Mouse (Mus musculus): ENCODE measurements around the gene Cyp2u1. TPM values are rescaled to one million over a fixed set of nuclear protein-coding genes. Genes with fewer than 3 reads are reported as not detected.

Gene Cyp2u1
- 4.1 TPM for polyA plus RNA-seq (2012; fragmentation: generic; extraction: Trizol)

DNA sequence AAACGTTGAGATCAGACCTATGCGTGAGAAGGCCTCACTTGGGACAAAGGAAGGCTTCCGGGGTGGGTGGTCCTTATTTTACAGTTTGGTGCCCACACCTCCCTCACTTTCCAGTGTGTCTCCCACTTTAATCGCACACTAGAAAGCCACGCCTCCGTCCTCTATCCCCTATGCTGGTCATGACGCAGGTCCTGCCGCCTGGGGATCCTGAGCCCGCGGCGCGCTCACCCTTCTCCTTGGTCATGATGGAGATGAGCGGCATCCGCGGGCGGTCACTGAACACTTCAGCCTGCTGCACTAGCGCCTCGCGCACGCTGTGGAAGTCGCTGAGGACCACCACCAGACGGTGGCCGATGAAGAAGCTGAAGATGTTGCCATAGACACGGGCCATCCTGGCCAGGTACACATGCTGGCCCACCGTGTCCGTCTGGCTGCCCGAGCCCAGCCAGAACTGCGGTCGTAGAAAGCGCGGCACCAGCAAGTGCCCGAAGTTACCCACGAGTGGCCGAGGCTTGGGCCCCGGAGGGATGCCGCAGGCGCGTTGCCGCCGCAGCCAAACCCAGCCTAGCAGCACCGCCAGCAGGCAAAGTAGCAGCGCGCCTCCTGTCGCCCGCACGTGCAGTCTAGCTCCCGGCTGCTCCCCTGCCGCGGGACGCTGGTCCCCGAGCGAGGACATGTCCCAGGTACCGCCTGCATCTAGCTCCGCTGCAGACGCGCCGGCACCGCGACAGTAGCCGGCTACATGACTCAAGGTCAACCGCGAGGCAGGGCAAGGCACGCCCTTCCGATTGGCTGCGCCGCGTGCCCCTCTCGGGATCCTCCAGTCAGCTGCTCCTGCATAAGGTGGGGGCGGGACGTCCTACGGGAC lies at the start of gene Cyp2u1:
TSS of gene Cyp2u1 (minus strand) at position 776 of the 868 bp plus-strand sequence.
- H3ac ChIP-seq (ENCODE audit: control insufficient read depth, insufficient read length) = peak within 1 kb of the TSS; percentile 35
- peak within 1 kb of the TSS; percentile 42 for H3K4me3 ChIP-seq
- peak within 1 kb of the TSS; percentile 79 for H3K4me2 ChIP-seq (ENCODE audit: low read depth)
- TF ChIP-seq MYOG (IDR thresholded peaks at IDR 0.05; ENCODE audit: control insufficient read depth in 1 of 3, insufficient read depth in 1 of 3, insufficient read length in 2 of 3, low read depth in 2 of 3) (peak in 2 of 3 experiments; percentile 14 to 28), CEBPB (IDR thresholded peaks at IDR 0.05; ENCODE audit: insufficient read depth, poor library complexity, severe bottlenecking) (no peak), MYOD1 (IDR thresholded peaks at IDR 0.05; ENCODE audit: control insufficient read depth in 1 of 3, insufficient read length in 2 of 3, low read depth in 2 of 3) (peak in 2 of 3 experiments; percentile 4 to 45), SRF (IDR thresholded peaks at IDR 0.05; ENCODE audit: control insufficient read depth, insufficient read length, low read depth) (peak; percentile 49), POLR2A (IDR thresholded peaks at IDR 0.05; ENCODE audit: insufficient read length, low read depth) (peak; percentile 95), POLR2AphosphoS2 (IDR thresholded peaks at IDR 0.05; ENCODE audit: insufficient read length, low read depth) (peak; percentile 93), E2F4 (IDR thresholded peaks at IDR 0.05; ENCODE audit: insufficient read depth) (no peak)
- no peaks in the 10 kb centered on the region for H3K27me3 ChIP-seq (ENCODE audit: control insufficient read depth, insufficient read depth, insufficient read length)
- H3K36me3 ChIP-seq (ENCODE audit: control insufficient read depth, insufficient read depth) = no peaks in the 10 kb centered on the region
- H3K79me2 ChIP-seq (ENCODE audit: control insufficient read depth, insufficient read depth) = no peaks in the 10 kb centered on the region

DNA sequence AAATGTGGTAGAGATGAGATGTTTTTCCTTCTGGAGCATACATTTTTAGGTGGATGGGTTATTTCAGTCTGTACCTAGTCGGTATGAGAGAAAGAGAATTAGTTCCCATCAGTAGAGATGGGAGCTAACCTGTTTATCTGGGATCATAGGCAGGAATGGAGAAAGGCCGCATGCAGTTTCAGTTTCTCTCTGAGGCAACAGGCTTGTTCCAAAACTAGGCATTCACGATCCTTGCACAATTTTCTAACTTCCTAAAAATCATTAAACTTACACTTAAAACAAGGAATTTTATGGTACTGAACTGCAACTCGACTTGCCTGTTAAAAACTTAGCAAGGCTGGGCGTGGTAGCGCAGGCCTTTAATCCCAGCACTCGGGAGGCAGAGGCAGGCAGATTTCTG lies 47.5 kb upstream of the Cyp2u1 start:
- TF ChIP-seq POLR2A (IDR thresholded peaks at IDR 0.05; ENCODE audit: insufficient read length, low read depth) = no peak
- no peak for TF ChIP-seq E2F4 (IDR thresholded peaks at IDR 0.05; ENCODE audit: insufficient read depth)
- no peak for TF ChIP-seq TCF3 (IDR thresholded peaks at IDR 0.05; ENCODE audit: insufficient read length, low read depth)
- no peak for TF ChIP-seq SRF (IDR thresholded peaks at IDR 0.05; ENCODE audit: control insufficient read depth, insufficient read length, low read depth)
- TF ChIP-seq CEBPB (IDR thresholded peaks at IDR 0.05; ENCODE audit: insufficient read depth, poor library complexity, severe bottlenecking) = no peak
- TF ChIP-seq POLR2AphosphoS2 (IDR thresholded peaks at IDR 0.05; ENCODE audit: insufficient read length, low read depth) = no peak
- no peak for TF ChIP-seq REST (IDR thresholded peaks at IDR 0.05; ENCODE audit: insufficient read depth, insufficient read length)
- TF ChIP-seq USF1 (IDR thresholded peaks at IDR 0.05; ENCODE audit: low read depth) = no peak
- TF ChIP-seq MYOD1 (IDR thresholded peaks at IDR 0.05; ENCODE audit: control insufficient read depth in 1 of 3, insufficient read length in 2 of 3, low read depth in 2 of 3) = no peak
- TF ChIP-seq TCF12 (IDR thresholded peaks at IDR 0.05; ENCODE audit: insufficient read depth, poor library complexity, severe bottlenecking) = no peak
- TF ChIP-seq MAX (IDR thresholded peaks at IDR 0.05; ENCODE audit: low read depth) = no peak
- TF ChIP-seq MYOG (IDR thresholded peaks at IDR 0.05; ENCODE audit: control insufficient read depth in 1 of 3, insufficient read depth in 1 of 3, insufficient read length in 2 of 3, low read depth in 2 of 3) = no peak
- H3K4me2 ChIP-seq (ENCODE audit: low read depth) = no peak overlapping the region

GRCm38 (mm10) chr3:131349013-131349412 lies 46.0 kb upstream of the Cyp2u1 start:
- H3K79me2 ChIP-seq (ENCODE audit: control insufficient read depth, insufficient read depth) = no peaks in the 10 kb centered on the region
- no peak overlapping the region for H3K4me2 ChIP-seq (ENCODE audit: low read depth)
- TF ChIP-seq TCF12 (IDR thresholded peaks at IDR 0.05; ENCODE audit: insufficient read depth, poor library complexity, severe bottlenecking) = no peak
- no peak for TF ChIP-seq E2F4 (IDR thresholded peaks at IDR 0.05; ENCODE audit: insufficient read depth)
- TF ChIP-seq POLR2AphosphoS2 (IDR thresholded peaks at IDR 0.05; ENCODE audit: insufficient read length, low read depth) = no peak
- TF ChIP-seq MYOD1 (IDR thresholded peaks at IDR 0.05; ENCODE audit: control insufficient read depth in 1 of 3, insufficient read length in 2 of 3, low read depth in 2 of 3) = no peak
- TF ChIP-seq MYOG (IDR thresholded peaks at IDR 0.05; ENCODE audit: control insufficient read depth in 1 of 3, insufficient read depth in 1 of 3, insufficient read length in 2 of 3, low read depth in 2 of 3) = no peak
- TF ChIP-seq TCF3 (IDR thresholded peaks at IDR 0.05; ENCODE audit: insufficient read length, low read depth) = no peak
- TF ChIP-seq REST (IDR thresholded peaks at IDR 0.05; ENCODE audit: insufficient read depth, insufficient read length) = no peak
- TF ChIP-seq SRF (IDR thresholded peaks at IDR 0.05; ENCODE audit: control insufficient read depth, insufficient read length, low read depth) = no peak
- no peak for TF ChIP-seq CEBPB (IDR thresholded peaks at IDR 0.05; ENCODE audit: insufficient read depth, poor library complexity, severe bottlenecking)
- TF ChIP-seq USF1 (IDR thresholded peaks at IDR 0.05; ENCODE audit: low read depth) = no peak
- TF ChIP-seq POLR2A (IDR thresholded peaks at IDR 0.05; ENCODE audit: insufficient read length, low read depth) = no peak
- TF ChIP-seq MAX (IDR thresholded peaks at IDR 0.05; ENCODE audit: low read depth) = no peak
- no peak overlapping the region for H3K4me3 ChIP-seq
- H3ac ChIP-seq (ENCODE audit: control insufficient read depth, insufficient read length) = no peak overlapping the region
- no peaks in the 10 kb centered on the region for H3K36me3 ChIP-seq (ENCODE audit: control insufficient read depth, insufficient read depth)
- H3K27me3 ChIP-seq (ENCODE audit: control insufficient read depth, insufficient read depth, insufficient read length) = no peaks in the 10 kb centered on the region

More for the DNA sequence above, 47.5 kb upstream of the Cyp2u1 start:
- no peak overlapping the region for H3K4me3 ChIP-seq
- no peaks in the 10 kb centered on the region for H3K36me3 ChIP-seq (ENCODE audit: control insufficient read depth, insufficient read depth)
- no peaks in the 10 kb centered on the region for H3K79me2 ChIP-seq (ENCODE audit: control insufficient read depth, insufficient read depth)
- no peaks in the 10 kb centered on the region for H3K27me3 ChIP-seq (ENCODE audit: control insufficient read depth, insufficient read depth, insufficient read length)
- H3ac ChIP-seq (ENCODE audit: control insufficient read depth, insufficient read length) = no peak overlapping the region

DNA sequence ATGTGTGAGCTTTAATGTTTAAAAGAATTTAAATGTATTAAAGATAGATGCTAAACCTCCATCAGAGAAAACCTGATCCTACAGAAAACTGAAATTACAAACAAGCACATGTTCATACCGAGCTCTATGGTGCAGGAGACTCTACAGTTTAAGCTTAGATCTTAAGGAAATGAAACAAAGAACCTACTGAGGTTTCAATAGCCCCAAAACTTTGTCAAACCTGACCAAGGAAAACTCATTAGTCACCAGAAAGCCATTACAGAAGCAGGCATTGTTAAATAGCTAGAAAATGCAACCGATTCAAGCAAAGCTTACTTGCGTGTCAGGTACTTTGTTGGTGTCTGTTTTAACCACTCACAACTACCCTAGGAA lies 45.5 kb upstream of the Cyp2u1 start:
- H3K36me3 ChIP-seq (ENCODE audit: control insufficient read depth, insufficient read depth) = no peaks in the 10 kb centered on the region
- no peaks in the 10 kb centered on the region for H3K79me2 ChIP-seq (ENCODE audit: control insufficient read depth, insufficient read depth)
- H3K4me3 ChIP-seq = no peak overlapping the region
- no peak overlapping the region for H3ac ChIP-seq (ENCODE audit: control insufficient read depth, insufficient read length)
- TF ChIP-seq TCF12 (IDR thresholded peaks at IDR 0.05; ENCODE audit: insufficient read depth, poor library complexity, severe bottlenecking) (no peak), POLR2AphosphoS2 (IDR thresholded peaks at IDR 0.05; ENCODE audit: insufficient read length, low read depth) (no peak), TCF3 (IDR thresholded peaks at IDR 0.05; ENCODE audit: insufficient read length, low read depth) (no peak), REST (IDR thresholded peaks at IDR 0.05; ENCODE audit: insufficient read depth, insufficient read length) (no peak), E2F4 (IDR thresholded peaks at IDR 0.05; ENCODE audit: insufficient read depth) (no peak), SRF (IDR thresholded peaks at IDR 0.05; ENCODE audit: control insufficient read depth, insufficient read length, low read depth) (no peak), USF1 (IDR thresholded peaks at IDR 0.05; ENCODE audit: low read depth) (no peak), POLR2A (IDR thresholded peaks at IDR 0.05; ENCODE audit: insufficient read length, low read depth) (no peak), MYOD1 (IDR thresholded peaks at IDR 0.05; ENCODE audit: control insufficient read depth in 1 of 3, insufficient read length in 2 of 3, low read depth in 2 of 3) (no peak), CEBPB (IDR thresholded peaks at IDR 0.05; ENCODE audit: insufficient read depth, poor library complexity, severe bottlenecking) (no peak), MYOG (IDR thresholded peaks at IDR 0.05; ENCODE audit: control insufficient read depth in 1 of 3, insufficient read depth in 1 of 3, insufficient read length in 2 of 3, low read depth in 2 of 3) (no peak), MAX (IDR thresholded peaks at IDR 0.05; ENCODE audit: low read depth) (no peak)
- no peaks in the 10 kb centered on the region for H3K27me3 ChIP-seq (ENCODE audit: control insufficient read depth, insufficient read depth, insufficient read length)
- no peak overlapping the region for H3K4me2 ChIP-seq (ENCODE audit: low read depth)

Data from myocyte (in vitro differentiated cells).